Mouse (Mus musculus) T-cell, adult 2 months (primary cell): Measurements from ENCODE around the gene Gng2.

Source experiments
- DNase-seq: peaks from one replicate; pipeline ENCODE4 v3.0.0; 2022; ENCODE audit warnings: low spot score

Gene Gng2

GRCm38 (mm10) chr14:19976421-19977270 is 781 bp downstream of the Gng2 start:
- peak; percentile 62 for DNase-seq

- DNase-seq: no peak
These were observed 2.4 kb downstream of the Gng2 start for GRCm38 (mm10) chr14:19974978-19975493.

GRCm38 (mm10) chr14:19974429-19974828 is 3.0 kb downstream of the Gng2 start:
- DNase-seq: no peak

GRCm38 (mm10) chr14:19972316-19973029 is 5.0 kb downstream of the Gng2 start:
- no peak for DNase-seq

- no peak for DNase-seq
These were observed 6.6 kb downstream of the Gng2 start for GRCm38 (mm10) chr14:19970845-19971244.

- peak; percentile 11 for DNase-seq
These were observed 7.2 kb downstream of the Gng2 start for GRCm38 (mm10) chr14:19970106-19970785.

GRCm38 (mm10) chr14:19969566-19969965 is 7.9 kb downstream of the Gng2 start:
- no peak for DNase-seq

GRCm38 (mm10) chr14:19969011-19969521 is 8.4 kb downstream of the Gng2 start:
- DNase-seq: peak; percentile 12

GRCm38 (mm10) chr14:19968321-19969010 is 9.0 kb downstream of the Gng2 start:
- DNase-seq: peak; percentile 34

GRCm38 (mm10) chr14:19967482-19967881 is 9.9 kb downstream of the Gng2 start:
- no peak for DNase-seq

- no peak for DNase-seq
These were observed 13.4 kb downstream of the Gng2 start for GRCm38 (mm10) chr14:19963961-19964505.

GRCm38 (mm10) chr14:19961924-19962915 is 15.2 kb downstream of the Gng2 start:
- DNase-seq: peak; percentile 75

- DNase-seq: no peak
These were observed 17.6 kb downstream of the Gng2 start for GRCm38 (mm10) chr14:19959860-19960259.

GRCm38 (mm10) chr14:19955077-19955476 is 22.4 kb downstream of the Gng2 start:
- DNase-seq: no peak

GRCm38 (mm10) chr14:19950812-19951211 is 26.6 kb downstream of the Gng2 start:
- no peak for DNase-seq

GRCm38 (mm10) chr14:19949475-19949874 is 28.0 kb downstream of the Gng2 start:
- DNase-seq: no peak

- DNase-seq: no peak
These were observed 31.2 kb downstream of the Gng2 start for GRCm38 (mm10) chr14:19946221-19946620.

GRCm38 (mm10) chr14:19942732-19943131 is 34.7 kb downstream of the Gng2 start:
- DNase-seq: no peak

- no peak for DNase-seq
These were observed 35.1 kb downstream of the Gng2 start for GRCm38 (mm10) chr14:19942329-19942728.

- DNase-seq: no peak
These were observed 37.4 kb downstream of the Gng2 start for GRCm38 (mm10) chr14:19940066-19940465.
